Mouse (Mus musculus): ENCODE results near the gene Ncoa1. TPM values are rescaled to one million over a fixed set of nuclear protein-coding genes. Genes with fewer than 3 reads are reported as not detected.
"Not testable (repeated sequence)": the region's sequence is repeated elsewhere in the genome, so short reads cannot be mapped to it uniquely, and the experiment has no call there.

Ncoa1 gene
- polyA plus RNA-seq, 1 experiment from 2014 or later = 21.0 TPM

GRCm38 (mm10) chr12:4454956-4455565, 21.9 kb downstream of the Ncoa1 start:
- no peak overlapping the region for H3K9ac ChIP-seq (replicated peaks; ENCODE audit: low read depth, low read length)
- no peaks in the 10 kb centered on the region for H3K36me3 ChIP-seq (ENCODE audit: control insufficient read depth, insufficient read depth)
- H3K9me3 ChIP-seq (ENCODE audit: control insufficient read depth, low read length) = no peaks in the 10 kb centered on the region
- H3K4me3 ChIP-seq (replicated peaks; ENCODE audit: low read length) = no peak overlapping the region
- H3K4me1 ChIP-seq (replicated peaks; ENCODE audit: control insufficient read depth, insufficient read depth, low read length) = peaks cover 15% of the 10 kb centered on the region
- WGBS = 79% methylated on average over 10 of the region's 10 CpGs
- H3K27ac ChIP-seq (ENCODE audit: low read length) = no peak overlapping the region
- no peak overlapping the region for H3K4me2 ChIP-seq (ENCODE audit: low read length)
- no peak for ATAC-seq
- no peaks in the 10 kb centered on the region for H3K27me3 ChIP-seq (replicated peaks; ENCODE audit: control insufficient read depth, insufficient read depth, low read length)

- Histone ChIP-seq H3K9ac (replicated peaks; ENCODE audit: low read depth, low read length) (no peak overlapping the region), H3K4me1 (replicated peaks; ENCODE audit: control insufficient read depth, insufficient read depth, low read length) (peaks cover 15% of the 10 kb centered on the region), H3K9me3 (ENCODE audit: control insufficient read depth, low read length) (no peaks in the 10 kb centered on the region), H3K4me2 (ENCODE audit: low read length) (no peak overlapping the region), H3K27ac (ENCODE audit: low read length) (no peak overlapping the region), H3K27me3 (replicated peaks; ENCODE audit: control insufficient read depth, insufficient read depth, low read length) (no peaks in the 10 kb centered on the region), H3K4me3 (replicated peaks; ENCODE audit: low read length) (no peak overlapping the region), H3K36me3 (ENCODE audit: control insufficient read depth, insufficient read depth) (no peaks in the 10 kb centered on the region)
- no peak for ATAC-seq
- 76% methylated on average over 4 of the region's 4 CpGs for WGBS
These were observed 22.7 kb downstream of the Ncoa1 start for GRCm38 (mm10) chr12:4454248-4454647.

- no peak for ATAC-seq
These were observed 24.7 kb downstream of the Ncoa1 start for GRCm38 (mm10) chr12:4452233-4452632.

GRCm38 (mm10) chr12:4450485-4450884, 26.5 kb downstream of the Ncoa1 start:
- not testable (repeated sequence) for H3K4me2 ChIP-seq (ENCODE audit: low read length); H3K27me3 ChIP-seq (replicated peaks; ENCODE audit: control insufficient read depth, insufficient read depth, low read length); H3K36me3 ChIP-seq (ENCODE audit: control insufficient read depth, insufficient read depth); ATAC-seq; H3K4me3 ChIP-seq (replicated peaks; ENCODE audit: low read length); H3K27ac ChIP-seq (ENCODE audit: low read length); H3K9ac ChIP-seq (replicated peaks; ENCODE audit: low read depth, low read length); H3K9me3 ChIP-seq (ENCODE audit: control insufficient read depth, low read length)
- peaks cover 15% of the 10 kb centered on the region for H3K4me1 ChIP-seq (replicated peaks; ENCODE audit: control insufficient read depth, insufficient read depth, low read length)

More at GRCm38 (mm10) chr12:4452233-4452632, 24.7 kb downstream of the Ncoa1 start:
- Histone ChIP-seq H3K4me2 (ENCODE audit: low read length) (no peak overlapping the region), H3K4me1 (replicated peaks; ENCODE audit: control insufficient read depth, insufficient read depth, low read length) (peaks cover 15% of the 10 kb centered on the region), H3K27me3 (replicated peaks; ENCODE audit: control insufficient read depth, insufficient read depth, low read length) (no peaks in the 10 kb centered on the region), H3K9ac (replicated peaks; ENCODE audit: low read depth, low read length) (no peak overlapping the region), H3K9me3 (ENCODE audit: control insufficient read depth, low read length) (no peaks in the 10 kb centered on the region), H3K4me3 (replicated peaks; ENCODE audit: low read length) (no peak overlapping the region), H3K36me3 (ENCODE audit: control insufficient read depth, insufficient read depth) (no peaks in the 10 kb centered on the region), H3K27ac (ENCODE audit: low read length) (no peak overlapping the region)

GRCm38 (mm10) chr12:4448076-4448589, 28.8 kb downstream of the Ncoa1 start:
- Histone ChIP-seq H3K4me1 (replicated peaks; ENCODE audit: control insufficient read depth, insufficient read depth, low read length) (peaks cover 3% of the 10 kb centered on the region; the same call in 1 of the 2 replicates), H3K4me2 (ENCODE audit: low read length) (no peak overlapping the region), H3K36me3 (ENCODE audit: control insufficient read depth, insufficient read depth) (no peaks in the 10 kb centered on the region), H3K9me3 (ENCODE audit: control insufficient read depth, low read length) (no peaks in the 10 kb centered on the region), H3K27me3 (replicated peaks; ENCODE audit: control insufficient read depth, insufficient read depth, low read length) (no peaks in the 10 kb centered on the region), H3K9ac (replicated peaks; ENCODE audit: low read depth, low read length) (no peak overlapping the region), H3K4me3 (replicated peaks; ENCODE audit: low read length) (no peak overlapping the region), H3K27ac (ENCODE audit: low read length) (no peak overlapping the region)
- WGBS = 92% methylated on average over 4 of the region's 4 CpGs
- no peak for ATAC-seq

GRCm38 (mm10) chr12:4444946-4445345, 32.0 kb downstream of the Ncoa1 start:
- WGBS = 88% methylated on average over 5 of the region's 5 CpGs
- no peak overlapping the region for H3K4me2 ChIP-seq (ENCODE audit: low read length)
- no peaks in the 10 kb centered on the region for H3K36me3 ChIP-seq (ENCODE audit: control insufficient read depth, insufficient read depth)
- no peak overlapping the region for H3K27ac ChIP-seq (ENCODE audit: low read length)
- no peak overlapping the region for H3K9ac ChIP-seq (replicated peaks; ENCODE audit: low read depth, low read length)
- no peaks in the 10 kb centered on the region for H3K4me1 ChIP-seq (replicated peaks; ENCODE audit: control insufficient read depth, insufficient read depth, low read length)
- H3K9me3 ChIP-seq (ENCODE audit: control insufficient read depth, low read length) = no peaks in the 10 kb centered on the region
- no peak for ATAC-seq
- H3K4me3 ChIP-seq (replicated peaks; ENCODE audit: low read length) = no peak overlapping the region
- no peaks in the 10 kb centered on the region for H3K27me3 ChIP-seq (replicated peaks; ENCODE audit: control insufficient read depth, insufficient read depth, low read length)

- no peak overlapping the region for H3K4me2 ChIP-seq (ENCODE audit: low read length)
- WGBS = 76% methylated on average over 3 of the region's 3 CpGs
- no peak overlapping the region for H3K4me3 ChIP-seq (replicated peaks; ENCODE audit: low read length)
- no peak overlapping the region for H3K9ac ChIP-seq (replicated peaks; ENCODE audit: low read depth, low read length)
- no peaks in the 10 kb centered on the region for H3K27me3 ChIP-seq (replicated peaks; ENCODE audit: control insufficient read depth, insufficient read depth, low read length)
- no peaks in the 10 kb centered on the region for H3K9me3 ChIP-seq (ENCODE audit: control insufficient read depth, low read length)
- no peaks in the 10 kb centered on the region for H3K4me1 ChIP-seq (replicated peaks; ENCODE audit: control insufficient read depth, insufficient read depth, low read length)
- H3K27ac ChIP-seq (ENCODE audit: low read length) = no peak overlapping the region
- H3K36me3 ChIP-seq (ENCODE audit: control insufficient read depth, insufficient read depth) = no peaks in the 10 kb centered on the region
- no peak for ATAC-seq
These were observed 35.5 kb downstream of the Ncoa1 start for GRCm38 (mm10) chr12:4441451-4441850.

- H3K9ac ChIP-seq (replicated peaks; ENCODE audit: low read depth, low read length) = no peak overlapping the region
- peaks cover 3% of the 10 kb centered on the region; the same call in 1 of the 2 replicates for H3K4me1 ChIP-seq (replicated peaks; ENCODE audit: control insufficient read depth, insufficient read depth, low read length)
- no peaks in the 10 kb centered on the region for H3K9me3 ChIP-seq (ENCODE audit: control insufficient read depth, low read length)
- WGBS = 86% methylated on average over 5 of the region's 5 CpGs
- no peaks in the 10 kb centered on the region for H3K27me3 ChIP-seq (replicated peaks; ENCODE audit: control insufficient read depth, insufficient read depth, low read length)
- ATAC-seq = no peak
- no peak overlapping the region for H3K27ac ChIP-seq (ENCODE audit: low read length)
- no peak overlapping the region for H3K4me2 ChIP-seq (ENCODE audit: low read length)
- H3K36me3 ChIP-seq (ENCODE audit: control insufficient read depth, insufficient read depth) = no peaks in the 10 kb centered on the region
- H3K4me3 ChIP-seq (replicated peaks; ENCODE audit: low read length) = no peak overlapping the region
These were observed 40.8 kb downstream of the Ncoa1 start for GRCm38 (mm10) chr12:4436198-4436597.

GRCm38 (mm10) chr12:4433549-4433948, 43.4 kb downstream of the Ncoa1 start:
- Histone ChIP-seq H3K36me3 (ENCODE audit: control insufficient read depth, insufficient read depth) (no peaks in the 10 kb centered on the region), H3K9me3 (ENCODE audit: control insufficient read depth, low read length) (no peaks in the 10 kb centered on the region), H3K9ac (replicated peaks; ENCODE audit: low read depth, low read length) (no peak overlapping the region), H3K27ac (ENCODE audit: low read length) (no peak overlapping the region), H3K4me2 (ENCODE audit: low read length) (no peak overlapping the region), H3K4me1 (replicated peaks; ENCODE audit: control insufficient read depth, insufficient read depth, low read length) (peaks cover 3% of the 10 kb centered on the region; the same call in 1 of the 2 replicates), H3K4me3 (replicated peaks; ENCODE audit: low read length) (no peak overlapping the region), H3K27me3 (replicated peaks; ENCODE audit: control insufficient read depth, insufficient read depth, low read length) (no peaks in the 10 kb centered on the region)
- WGBS = 75% methylated on average over 2 of the region's 2 CpGs
- ATAC-seq = no peak

GRCm38 (mm10) chr12:4431978-4432377, 45.0 kb downstream of the Ncoa1 start:
- Histone ChIP-seq H3K9me3 (ENCODE audit: control insufficient read depth, low read length) (no peaks in the 10 kb centered on the region), H3K4me1 (replicated peaks; ENCODE audit: control insufficient read depth, insufficient read depth, low read length) (peaks cover 3% of the 10 kb centered on the region; the same call in 1 of the 2 replicates), H3K9ac (replicated peaks; ENCODE audit: low read depth, low read length) (no peak overlapping the region), H3K4me2 (ENCODE audit: low read length) (no peak overlapping the region), H3K36me3 (ENCODE audit: control insufficient read depth, insufficient read depth) (no peaks in the 10 kb centered on the region), H3K27ac (ENCODE audit: low read length) (no peak overlapping the region), H3K4me3 (replicated peaks; ENCODE audit: low read length) (no peak overlapping the region), H3K27me3 (replicated peaks; ENCODE audit: control insufficient read depth, insufficient read depth, low read length) (no peaks in the 10 kb centered on the region)
- no peak for ATAC-seq
- 88% methylated on average over 5 of the region's 5 CpGs for WGBS
